Mouse (Mus musculus) forelimb bud, embryonic 11.5 days (tissue): Measurements from ENCODE around the gene Hadha.
A peak's percentile ranks its signal among the peaks of the same experiment; 100 is the strongest.

Experiments
- DNase-seq: peaks from one replicate; pipeline ENCODE4 v3.0.0-alpha.2; 2012; ENCODE audit warnings: low read depth, low spot score

Gene Hadha

GRCm38 (mm10) chr5:30112533-30113068, 42.4 kb downstream of the Hadha start:
- DNase-seq: no peak

DNA sequence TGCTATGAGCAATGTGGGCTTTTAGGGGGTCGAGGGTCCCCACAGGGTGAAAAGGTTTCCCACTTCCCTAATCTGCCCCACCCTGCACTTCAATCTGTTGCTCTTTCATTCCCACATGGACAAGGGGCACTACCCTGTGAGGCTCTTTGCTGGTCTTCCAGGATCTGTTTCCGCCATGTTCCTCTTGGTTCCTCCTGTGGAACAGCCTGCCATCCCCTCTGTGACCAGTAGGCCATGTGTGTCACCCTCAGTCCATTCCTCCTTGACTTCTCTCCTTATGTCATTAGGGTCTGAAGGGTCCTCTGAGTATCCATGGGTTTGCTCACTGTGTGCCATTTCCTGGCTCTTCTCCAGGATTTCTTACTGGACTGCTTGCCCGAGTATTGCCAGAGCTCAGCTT, 43.2 kb downstream of the Hadha start:
- no peak for DNase-seq

GRCm38 (mm10) chr5:30111126-30111525, 43.8 kb downstream of the Hadha start:
- DNase-seq: peak; percentile 56

DNA sequence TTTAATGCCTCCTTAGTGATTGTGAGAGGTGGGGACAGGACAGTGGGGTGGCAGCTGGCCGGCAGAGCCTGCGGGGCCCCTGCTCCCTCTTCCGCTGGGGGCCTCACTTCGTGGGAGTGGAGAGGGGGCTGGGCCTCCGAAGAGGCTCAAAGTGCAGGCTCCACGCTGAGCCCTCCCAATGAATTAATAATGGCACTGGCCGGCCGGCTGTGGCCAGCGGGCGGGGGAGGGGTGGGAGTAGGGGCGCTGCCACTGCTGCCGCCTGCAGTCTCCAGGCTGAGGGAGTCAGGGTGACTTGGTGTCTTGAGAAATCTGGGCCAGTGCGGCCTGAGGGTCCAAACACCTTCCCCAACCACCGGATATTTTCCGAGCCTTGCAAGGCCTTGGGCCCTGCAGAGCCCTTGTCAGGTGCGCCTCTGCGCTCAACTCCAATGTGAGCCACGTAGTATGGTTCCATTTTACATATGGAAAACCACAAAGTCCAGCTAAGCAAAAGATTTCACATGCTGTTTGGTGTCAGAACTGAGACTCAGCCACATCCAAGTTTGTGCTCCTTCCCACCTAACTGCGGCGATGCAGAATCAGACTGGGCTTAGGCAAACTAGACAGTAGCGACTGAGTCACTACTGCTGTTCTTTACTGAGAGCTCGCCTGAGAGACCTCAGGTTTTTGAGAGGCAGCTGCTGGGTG, 44.4 kb downstream of the Hadha start:
- DNase-seq: no peak

DNA sequence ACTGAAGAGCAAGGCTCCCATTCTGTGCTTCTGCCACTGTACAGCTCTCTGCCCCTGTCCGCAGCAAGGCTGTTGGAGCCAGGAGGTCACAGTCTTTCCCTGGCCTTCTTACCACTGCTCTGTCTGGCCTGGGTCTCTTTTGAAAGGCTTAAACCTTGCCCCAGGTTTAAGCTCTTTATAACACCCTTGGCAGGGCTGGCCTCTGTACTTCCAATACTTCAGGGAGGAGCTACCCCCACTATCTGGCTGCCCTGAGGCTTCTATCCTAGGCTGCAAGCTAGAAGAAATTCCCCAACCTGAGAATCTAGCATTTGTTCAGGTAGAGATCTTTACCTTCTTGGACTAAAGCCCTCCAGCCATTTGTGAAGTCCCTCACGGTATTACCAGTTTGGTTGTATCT, 45.1 kb downstream of the Hadha start:
- DNase-seq: no peak

- no peak for DNase-seq
Measured at GRCm38 (mm10) chr5:30108233-30108632, 46.7 kb downstream of the Hadha start.

DNA sequence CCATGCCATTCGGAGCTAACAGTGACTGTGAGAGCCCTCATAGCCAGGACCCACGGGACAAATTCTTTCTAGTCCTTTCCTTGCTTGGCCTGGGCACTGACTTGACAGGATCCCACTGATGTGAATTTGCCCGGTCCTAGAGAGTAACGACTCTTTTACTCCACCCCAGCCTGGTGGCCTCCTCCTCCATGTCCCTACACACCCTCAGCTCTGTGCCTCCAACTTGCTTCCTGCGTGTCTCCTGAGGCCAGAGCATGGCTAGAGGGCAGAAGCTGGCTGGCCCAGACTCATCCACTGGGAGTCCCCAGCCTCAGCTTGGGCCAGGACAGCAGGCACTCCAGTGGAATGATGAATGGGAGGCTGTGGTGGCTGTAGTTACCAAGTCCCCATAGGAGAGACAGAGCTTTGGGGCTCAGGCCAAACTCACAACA, 47.3 kb downstream of the Hadha start:
- no peak for DNase-seq

DNA sequence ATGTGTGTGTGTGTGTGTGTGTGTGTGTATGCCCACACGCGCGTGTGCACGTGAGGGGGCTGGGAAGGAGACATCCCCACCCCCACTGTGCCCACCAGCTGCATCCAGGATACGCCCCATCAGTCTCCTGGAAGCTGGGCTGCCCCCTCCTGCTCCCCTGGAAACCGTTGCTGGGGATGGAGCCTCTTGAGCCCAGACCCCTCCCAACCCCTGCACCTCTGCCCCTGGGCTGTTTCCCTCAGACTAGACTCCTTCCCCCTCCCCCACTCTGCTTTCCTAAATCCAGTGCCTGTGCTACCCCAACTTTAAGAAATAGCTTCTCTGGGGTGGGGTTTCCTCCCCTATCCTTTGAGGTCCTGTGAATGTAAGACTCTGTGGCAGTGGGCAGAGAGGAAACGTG, 47.8 kb downstream of the Hadha start:
- DNase-seq: no peak

DNA sequence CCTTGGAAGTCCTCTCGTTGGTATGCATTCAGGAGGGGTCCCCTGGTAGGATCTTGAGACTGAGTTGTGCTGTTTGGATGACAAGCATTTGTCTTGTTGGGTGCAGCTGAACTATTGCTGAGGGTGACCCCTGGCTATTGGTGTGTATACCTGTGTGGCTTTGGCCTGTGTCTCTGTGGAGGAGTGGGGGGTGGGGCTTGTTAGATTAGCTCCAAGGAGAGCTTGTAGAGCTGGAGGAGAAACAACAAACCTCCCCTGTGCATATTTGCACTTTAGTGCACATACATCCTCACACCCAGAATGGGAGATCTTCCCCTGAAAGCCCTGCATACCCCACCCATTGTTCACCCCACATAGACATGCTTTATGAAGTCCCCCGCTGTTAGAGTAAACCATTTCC, 48.2 kb downstream of the Hadha start:
- no peak for DNase-seq

GRCm38 (mm10) chr5:30105668-30106300, 49.2 kb downstream of the Hadha start, which contains the start of gene 3110082J24Rik:
Gene 3110082J24Rik (minus strand): TSS chr5:30106086.
- DNase-seq: no peak

GRCm38 (mm10) chr5:30104841-30105667, 49.9 kb downstream of the Hadha start, which contains the start of gene Garem2:
Gene Garem2 (plus strand): TSS chr5:30105161.
- DNase-seq: no peak

DNA sequence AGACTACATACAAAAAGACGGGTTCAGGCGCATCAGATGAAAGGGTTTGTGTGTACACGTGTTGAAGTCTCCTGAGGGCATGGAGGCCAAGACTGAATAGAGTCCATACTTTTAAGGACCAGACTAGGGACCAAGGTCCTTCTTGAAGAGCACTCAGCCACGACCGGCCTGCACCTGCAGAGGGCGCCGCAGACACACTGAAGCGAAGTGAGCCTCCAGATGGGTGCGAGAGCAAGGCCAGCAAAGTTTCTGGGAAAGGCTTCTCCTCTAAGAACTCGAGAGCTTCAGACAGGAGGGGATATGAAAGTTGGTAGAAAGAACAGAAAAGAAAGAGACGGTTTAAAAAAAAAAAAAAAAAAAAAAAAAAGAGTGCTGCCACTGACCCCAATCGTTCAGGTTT, 50.6 kb downstream of the Hadha start:
- peak; percentile 46 for DNase-seq

GRCm38 (mm10) chr5:30103340-30103739, 51.6 kb downstream of the Hadha start:
- no peak for DNase-seq

DNA sequence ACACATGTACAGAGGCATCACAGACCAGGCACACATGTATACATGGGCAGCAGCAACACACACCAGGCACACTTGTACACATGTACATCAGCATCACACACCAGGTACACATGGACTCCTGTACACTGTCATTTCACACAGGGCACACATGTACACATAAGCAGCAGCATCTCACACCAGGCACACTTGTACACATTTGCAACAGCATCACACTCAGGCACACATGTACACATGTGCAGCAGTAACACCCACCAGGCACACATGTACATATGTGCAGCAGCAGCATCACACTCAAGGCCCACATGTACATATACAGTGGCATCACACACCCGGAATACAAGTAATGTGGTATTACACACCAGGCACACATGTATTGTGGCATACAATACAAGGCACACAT, 56.7 kb downstream of the Hadha start:
- DNase-seq: no peak

DNA sequence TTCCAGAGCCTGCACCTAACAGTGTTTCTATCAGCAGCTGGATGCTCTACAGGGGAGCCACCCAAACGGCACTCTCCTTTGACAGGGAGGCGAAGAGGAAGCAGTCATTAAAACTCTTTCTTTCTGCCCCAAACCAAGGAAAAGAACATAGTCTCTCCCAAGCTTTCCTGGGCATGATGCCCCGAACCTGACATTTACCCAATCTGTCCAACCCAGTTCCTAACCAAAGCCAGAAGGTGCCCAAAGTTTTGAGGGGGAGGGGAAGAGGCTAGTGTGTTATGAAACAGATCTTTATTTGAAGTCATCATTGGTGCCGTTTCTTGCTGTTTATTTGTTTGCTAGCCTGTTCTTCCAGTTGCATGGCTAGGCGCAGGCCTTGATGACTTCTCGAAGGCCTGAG, 59.2 kb downstream of the Hadha start:
- no peak for DNase-seq

DNA sequence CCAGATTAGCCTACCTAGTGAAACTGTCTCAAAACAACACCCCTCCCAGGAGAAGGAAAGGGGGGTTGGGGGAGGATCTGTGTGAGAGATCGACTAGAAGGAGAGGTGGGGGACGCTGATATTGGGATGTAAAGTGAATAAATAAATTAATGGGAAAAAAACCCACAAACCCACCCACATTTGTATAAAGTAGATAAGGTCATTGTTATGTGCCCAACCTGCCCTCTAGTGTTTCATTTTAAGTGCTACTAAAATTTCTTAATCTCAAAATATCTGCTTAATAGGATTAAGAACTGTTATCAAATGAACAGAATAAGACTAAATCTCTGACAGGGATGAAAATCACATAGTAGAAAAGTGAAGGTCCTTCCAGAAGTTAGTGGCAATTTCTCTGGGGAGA, 60.6 kb downstream of the Hadha start:
- DNase-seq: no peak

DNA sequence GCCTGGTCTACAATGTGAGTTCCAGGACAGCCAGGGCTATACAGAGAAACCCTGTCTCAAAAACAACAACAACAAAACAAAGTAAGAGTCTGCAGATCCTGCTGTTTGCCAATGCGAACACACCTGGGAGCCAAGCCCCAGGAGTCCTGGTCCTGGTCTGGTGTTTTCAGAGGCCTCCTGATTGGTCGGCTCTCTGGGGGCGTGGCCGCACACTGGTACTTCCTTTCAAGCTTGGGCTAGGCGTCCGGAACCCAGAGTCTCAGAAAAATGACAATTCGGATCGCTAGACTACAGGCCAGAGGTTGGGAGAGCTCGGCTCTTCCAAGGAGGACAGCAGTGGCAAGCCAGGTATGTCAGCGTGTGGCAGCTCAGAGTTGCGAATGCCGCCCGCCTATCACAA, 62.3 kb downstream of the Hadha start:
- DNase-seq: no peak

- peak; percentile 82 for DNase-seq
Measured at GRCm38 (mm10) chr5:30072825-30073821, 81.8 kb downstream of the Hadha start, which contains the start of gene Tyms. Gene Tyms (minus strand): TSS chr5:30073617.

GRCm38 (mm10) chr5:30072377-30072776, 82.6 kb downstream of the Hadha start:
- DNase-seq: no peak

GRCm38 (mm10) chr5:30071677-30072076, 83.3 kb downstream of the Hadha start:
- DNase-seq: no peak
